Mouse (Mus musculus): ENCODE data around the gene Atl1. TPM values are rescaled to one million over a fixed set of nuclear protein-coding genes. Genes with fewer than 3 reads are reported as not detected.

Atl1 gene
- polyA plus RNA-seq, 1 experiment from 2014 or later = 3.5 TPM

DNA sequence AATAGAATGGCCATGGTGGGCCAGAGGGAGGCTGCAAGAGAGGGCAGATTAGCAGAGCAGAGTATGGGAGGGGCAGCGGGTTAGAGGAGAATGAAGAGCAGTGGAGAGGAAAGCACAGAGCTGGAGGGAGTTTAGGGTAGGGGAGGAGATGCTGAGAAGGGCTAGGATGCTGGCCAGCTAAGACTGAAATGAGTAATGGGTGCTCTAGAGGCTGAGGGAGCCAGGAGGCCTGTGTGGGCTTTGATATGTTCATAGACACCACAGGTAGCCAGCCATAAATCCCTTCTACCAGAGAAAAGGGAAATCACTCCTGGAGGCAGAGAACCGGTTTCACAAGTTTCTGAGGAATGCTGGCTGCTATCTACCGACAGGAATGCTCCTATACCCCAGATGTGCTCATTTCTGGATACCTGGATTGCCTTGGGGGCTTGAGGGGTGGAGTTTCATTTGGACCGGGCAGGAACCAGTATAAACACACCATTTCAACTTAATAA lies 13.2 kb upstream of the Atl1 start:
- 0 out of 2 replicates have a peak overlapping the region, but pooled peaks have one; percentile 6 for H3K4me2 ChIP-seq (ENCODE audit: low read length)
- no peak overlapping the region for H3K9ac ChIP-seq (ENCODE audit: low read depth, low read length)
- ATAC-seq (replicated peaks; ENCODE audit: low FRiP score, low read depth) (peak; percentile 72; the same call in 1 of the 2 replicates), DNase-seq (ENCODE audit: low spot score) (peak; percentile 59)
- no peaks in the 10 kb centered on the region; the same call in 1 of the 2 replicates for H3K4me1 ChIP-seq (replicated peaks; ENCODE audit: insufficient read depth, low read length)
- no peaks in the 10 kb centered on the region for H3K27me3 ChIP-seq (ENCODE audit: insufficient read depth, low read length)
- no peaks in the 10 kb centered on the region for H3K36me3 ChIP-seq (ENCODE audit: insufficient read depth, low read length)
- peak overlapping the region; percentile 65 for H3K27ac ChIP-seq
- WGBS = 15% methylated on average over 4 of the region's 4 CpGs
- H3K4me3 ChIP-seq (replicated peaks; ENCODE audit: low read depth, low read length) = no peak overlapping the region
- TF ChIP-seq CTCF (IDR thresholded peaks at IDR 0.05; ENCODE audit: low read depth) = no peak
- no peaks in the 10 kb centered on the region for H3K9me3 ChIP-seq (replicated peaks; ENCODE audit: low read length)

DNA sequence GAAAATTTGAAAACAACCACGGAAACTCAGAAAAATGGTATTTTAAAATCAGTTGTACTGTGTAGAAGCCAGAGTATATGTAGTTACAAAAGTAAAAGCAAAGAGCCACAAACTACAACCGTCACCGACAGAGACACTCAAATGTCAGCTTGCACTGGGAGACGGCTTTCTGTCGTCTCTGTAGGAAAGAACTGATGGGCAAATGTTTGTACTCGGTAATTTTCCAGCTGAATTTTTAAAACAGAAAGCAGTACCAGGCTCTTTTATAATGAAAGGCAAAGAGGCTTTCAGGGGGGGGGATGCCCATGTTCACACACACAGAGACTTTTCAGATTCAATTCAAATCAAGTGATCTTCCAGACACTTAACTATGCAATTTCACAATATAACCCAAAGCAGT lies 12.7 kb upstream of the Atl1 start:
- H3K4me3 ChIP-seq (replicated peaks; ENCODE audit: low read depth, low read length) = no peak overlapping the region
- ATAC-seq (replicated peaks; ENCODE audit: low FRiP score, low read depth) = no peak
- no peaks in the 10 kb centered on the region; the same call in 1 of the 2 replicates for H3K4me1 ChIP-seq (replicated peaks; ENCODE audit: insufficient read depth, low read length)
- TF ChIP-seq CTCF (IDR thresholded peaks at IDR 0.05; ENCODE audit: low read depth) = no peak
- 29% methylated on average over 6 of the region's 6 CpGs for WGBS
- no peaks in the 10 kb centered on the region for H3K36me3 ChIP-seq (ENCODE audit: insufficient read depth, low read length)
- H3K27ac ChIP-seq = peak overlapping the region; percentile 65
- H3K27me3 ChIP-seq (ENCODE audit: insufficient read depth, low read length) = no peaks in the 10 kb centered on the region
- no peak overlapping the region for H3K9ac ChIP-seq (ENCODE audit: low read depth, low read length)
- no peaks in the 10 kb centered on the region for H3K9me3 ChIP-seq (replicated peaks; ENCODE audit: low read length)
- H3K4me2 ChIP-seq (ENCODE audit: low read length) = 0 out of 2 replicates have a peak overlapping the region, but pooled peaks have one; percentile 6
- DNase-seq (ENCODE audit: low spot score) = no peak

DNA sequence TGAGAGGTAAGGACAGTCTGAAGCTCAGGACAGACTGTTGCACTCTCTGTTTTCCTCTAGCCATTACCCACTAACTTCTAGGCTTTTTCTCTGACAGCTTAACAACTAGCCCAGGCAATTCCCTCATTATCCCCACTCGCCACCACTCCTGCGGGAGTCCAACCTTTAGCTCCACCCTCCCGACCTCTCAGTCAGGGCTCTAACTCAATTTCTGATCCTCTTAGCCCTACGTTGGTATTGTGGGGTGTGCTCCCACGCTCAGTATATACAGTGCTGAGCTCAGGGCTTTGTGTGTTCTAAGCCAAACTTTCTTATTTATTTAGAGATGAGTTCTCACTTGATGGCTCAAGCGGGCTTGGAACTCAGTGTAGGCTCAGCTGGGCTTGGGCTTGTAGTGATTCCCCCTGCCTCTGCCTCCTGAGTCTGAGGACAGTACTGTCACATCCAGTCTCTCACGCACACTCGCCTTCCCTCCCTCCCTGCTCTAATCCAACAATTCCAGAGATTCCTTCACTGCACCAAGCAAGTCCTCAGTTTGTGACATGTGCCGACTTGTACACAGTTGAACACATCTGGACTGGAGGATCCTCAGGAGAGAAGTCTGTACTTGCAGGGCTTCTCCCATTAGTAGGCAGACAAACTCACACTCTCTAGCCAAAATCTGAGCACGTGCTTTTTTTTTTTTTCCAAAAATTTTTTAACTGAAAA lies 11.1 kb upstream of the Atl1 start:
- no peak overlapping the region for H3K27ac ChIP-seq
- H3K4me1 ChIP-seq (replicated peaks; ENCODE audit: insufficient read depth, low read length) = no peaks in the 10 kb centered on the region; the same call in 1 of the 2 replicates
- H3K4me2 ChIP-seq (ENCODE audit: low read length) = no peak overlapping the region
- no peaks in the 10 kb centered on the region for H3K9me3 ChIP-seq (replicated peaks; ENCODE audit: low read length)
- DNase-seq (ENCODE audit: low spot score) = no peak
- no peaks in the 10 kb centered on the region for H3K27me3 ChIP-seq (ENCODE audit: insufficient read depth, low read length)
- WGBS = 43% methylated on average over 10 of the region's 10 CpGs
- H3K4me3 ChIP-seq (replicated peaks; ENCODE audit: low read depth, low read length) = no peak overlapping the region
- H3K36me3 ChIP-seq (ENCODE audit: insufficient read depth, low read length) = no peaks in the 10 kb centered on the region
- TF ChIP-seq CTCF (IDR thresholded peaks at IDR 0.05; ENCODE audit: low read depth) = no peak
- no peak overlapping the region for H3K9ac ChIP-seq (ENCODE audit: low read depth, low read length)
- no peak for ATAC-seq (replicated peaks; ENCODE audit: low FRiP score, low read depth)

DNA sequence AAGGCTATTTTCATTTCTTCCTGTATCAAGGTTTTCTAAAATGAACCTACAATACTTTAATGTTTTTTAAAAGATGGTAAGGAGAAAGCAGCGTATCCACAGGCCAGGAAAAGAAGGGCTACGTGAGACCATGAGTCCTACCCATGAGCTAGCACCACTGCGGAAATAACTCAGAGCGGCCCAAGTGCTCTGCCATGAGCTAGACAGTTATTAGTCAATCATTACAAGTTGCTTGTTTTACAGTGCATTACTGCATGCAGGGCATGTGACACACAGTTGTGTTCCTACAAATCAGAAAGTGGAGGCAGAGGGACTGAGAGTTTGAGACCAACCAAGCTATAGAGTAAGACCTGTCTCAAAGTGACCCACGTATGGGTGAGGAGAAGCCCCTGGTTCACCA lies 8.4 kb upstream of the Atl1 start:
- DNase-seq (ENCODE audit: low spot score) = no peak
- WGBS = 69% methylated on average over 5 of the region's 5 CpGs
- Histone ChIP-seq H3K9me3 (replicated peaks; ENCODE audit: low read length) (no peaks in the 10 kb centered on the region), H3K9ac (ENCODE audit: low read depth, low read length) (no peak overlapping the region), H3K4me2 (ENCODE audit: low read length) (no peak overlapping the region), H3K27ac (no peak overlapping the region), H3K4me3 (replicated peaks; ENCODE audit: low read depth, low read length) (no peak overlapping the region), H3K27me3 (ENCODE audit: insufficient read depth, low read length) (no peaks in the 10 kb centered on the region), H3K4me1 (replicated peaks; ENCODE audit: insufficient read depth, low read length) (peaks cover 4% of the 10 kb centered on the region; the same call in 1 of the 2 replicates), H3K36me3 (ENCODE audit: insufficient read depth, low read length) (no peaks in the 10 kb centered on the region)
- ATAC-seq (replicated peaks; ENCODE audit: low FRiP score, low read depth) = 0 out of 2 replicates have a peak, but pooled peaks have one; percentile 44
- TF ChIP-seq CTCF (IDR thresholded peaks at IDR 0.05; ENCODE audit: low read depth) = no peak

DNA sequence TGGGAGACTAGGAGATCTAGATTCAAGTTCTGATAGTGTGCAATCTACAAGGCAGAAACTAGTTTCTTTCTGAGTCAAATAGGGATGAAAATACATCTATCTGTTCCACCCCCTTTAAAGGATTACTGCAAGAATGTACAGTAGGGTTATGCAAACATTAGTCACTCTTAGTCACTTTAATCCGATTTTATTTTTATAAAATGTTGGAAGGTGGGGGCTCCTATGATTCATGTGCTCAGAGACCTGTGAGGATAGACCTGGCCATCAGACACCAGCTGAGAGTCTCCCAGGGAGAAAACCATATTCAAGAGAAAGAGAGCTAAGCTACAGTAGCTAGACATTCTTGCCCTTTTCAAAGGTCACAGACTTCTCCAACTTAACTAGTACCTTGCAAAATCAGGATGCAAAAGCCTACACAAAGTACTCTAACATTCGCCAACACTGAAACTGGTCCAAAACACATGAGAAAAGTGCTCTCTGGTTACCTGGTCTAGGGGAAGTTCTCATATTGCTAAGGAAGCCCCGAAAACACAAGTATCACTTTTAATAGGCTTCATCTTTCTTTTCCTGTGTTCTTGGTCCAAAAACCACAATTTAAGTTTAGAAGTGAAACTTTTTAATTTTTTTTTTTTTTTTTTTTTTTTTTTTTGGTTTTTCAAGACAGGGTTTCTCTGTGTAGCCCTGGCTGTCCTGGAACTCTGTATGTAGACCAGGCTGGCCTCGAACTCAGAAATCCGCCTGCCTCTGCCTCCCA lies 7.1 kb upstream of the Atl1 start:
- Histone ChIP-seq H3K4me2 (ENCODE audit: low read length) (no peak overlapping the region), H3K27ac (no peak overlapping the region)

DNA sequence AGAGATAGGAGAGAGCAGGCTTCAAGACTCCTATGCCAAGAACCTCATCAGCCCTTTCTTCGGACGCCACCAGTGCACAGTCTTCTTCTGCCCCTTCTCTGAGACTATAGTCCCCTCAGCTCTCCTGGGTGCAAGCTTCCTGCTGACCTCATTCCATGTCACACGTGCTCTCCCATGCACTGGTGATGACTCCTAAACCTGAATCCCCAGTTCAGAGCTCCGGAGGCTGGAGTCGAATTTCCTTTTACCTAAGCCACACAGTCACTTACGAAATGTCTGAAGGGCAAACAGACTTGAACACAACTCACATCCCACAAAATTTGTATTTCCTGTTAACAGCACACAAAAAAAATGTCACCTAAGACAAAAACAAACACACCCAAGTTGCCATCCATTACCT lies 4.6 kb upstream of the Atl1 start:
- no peak for DNase-seq (ENCODE audit: low spot score)
- H3K9me3 ChIP-seq (replicated peaks; ENCODE audit: low read length) = no peaks in the 10 kb centered on the region
- 70% methylated on average over 6 of the region's 6 CpGs for WGBS
- no peak overlapping the region for H3K4me2 ChIP-seq (ENCODE audit: low read length)
- no peak overlapping the region for H3K9ac ChIP-seq (ENCODE audit: low read depth, low read length)
- no peak overlapping the region for H3K27ac ChIP-seq
- no peak for ATAC-seq (replicated peaks; ENCODE audit: low FRiP score, low read depth)
- peaks cover 12% of the 10 kb centered on the region for H3K4me1 ChIP-seq (replicated peaks; ENCODE audit: insufficient read depth, low read length)
- TF ChIP-seq CTCF (IDR thresholded peaks at IDR 0.05; ENCODE audit: low read depth) = no peak
- H3K4me3 ChIP-seq (replicated peaks; ENCODE audit: low read depth, low read length) = no peak overlapping the region
- no peaks in the 10 kb centered on the region for H3K27me3 ChIP-seq (ENCODE audit: insufficient read depth, low read length)
- no peaks in the 10 kb centered on the region for H3K36me3 ChIP-seq (ENCODE audit: insufficient read depth, low read length)

More for the DNA sequence above, 7.1 kb upstream of the Atl1 start:
- no peaks in the 10 kb centered on the region for H3K36me3 ChIP-seq (ENCODE audit: insufficient read depth, low read length)
- ATAC-seq (replicated peaks; ENCODE audit: low FRiP score, low read depth) = no peak
- no peak for DNase-seq (ENCODE audit: low spot score)
- no peaks in the 10 kb centered on the region for H3K27me3 ChIP-seq (ENCODE audit: insufficient read depth, low read length)
- no peak overlapping the region for H3K9ac ChIP-seq (ENCODE audit: low read depth, low read length)
- 85% methylated on average over 5 of the region's 5 CpGs for WGBS
- no peaks in the 10 kb centered on the region for H3K9me3 ChIP-seq (replicated peaks; ENCODE audit: low read length)
- no peak overlapping the region for H3K4me3 ChIP-seq (replicated peaks; ENCODE audit: low read depth, low read length)
- peaks cover 7% of the 10 kb centered on the region for H3K4me1 ChIP-seq (replicated peaks; ENCODE audit: insufficient read depth, low read length)
- no peak for TF ChIP-seq CTCF (IDR thresholded peaks at IDR 0.05; ENCODE audit: low read depth)
